Mouse (Mus musculus) heart, postnatal 0 days (tissue): ENCODE results near the gene Cacna2d1.

Experiments used
- CTCF ChIP-seq: IDR thresholded peaks from 2 replicates; pipeline ENCODE4 v1.5.1; 2016; ENCODE audit warnings: antibody characterized with exemption, control low read depth, low read depth
- EP300 ChIP-seq: IDR thresholded peaks from 2 replicates; pipeline ENCODE4 v1.6.1; 2016; ENCODE audit warnings: antibody characterized with exemption, low read depth

DNA sequence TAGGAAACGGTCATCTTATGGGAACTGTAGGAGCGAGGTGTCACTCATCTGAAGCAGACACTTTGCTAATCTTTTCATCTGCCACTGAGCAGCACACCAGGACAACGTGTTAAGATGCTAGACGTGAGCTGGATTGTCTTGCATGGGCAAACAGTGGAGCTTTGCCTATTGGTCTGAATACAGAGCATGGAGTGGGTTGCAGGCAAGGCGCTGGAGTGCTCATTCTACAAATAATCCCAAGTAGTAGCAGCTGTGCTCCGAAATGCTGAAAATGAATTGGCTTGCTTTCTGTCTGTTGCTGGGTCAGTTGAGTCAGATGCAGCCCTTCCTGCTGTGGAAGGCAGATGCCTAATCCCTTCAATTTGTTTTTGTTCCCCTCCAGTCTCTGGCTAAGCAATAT, 330.9 kb downstream of the Cacna2d1 start:
- no peak for TF ChIP-seq CTCF
- no peak for TF ChIP-seq EP300
